Mouse (Mus musculus) retina, postnatal 7 days (tissue): ENCODE data around the gene Cep83.

Experiments
- DNase-seq: peaks from one replicate; pipeline ENCODE4 v3.0.0-alpha.2; 2012; ENCODE audit warnings: low read depth, low spot score

Cep83 gene

DNA sequence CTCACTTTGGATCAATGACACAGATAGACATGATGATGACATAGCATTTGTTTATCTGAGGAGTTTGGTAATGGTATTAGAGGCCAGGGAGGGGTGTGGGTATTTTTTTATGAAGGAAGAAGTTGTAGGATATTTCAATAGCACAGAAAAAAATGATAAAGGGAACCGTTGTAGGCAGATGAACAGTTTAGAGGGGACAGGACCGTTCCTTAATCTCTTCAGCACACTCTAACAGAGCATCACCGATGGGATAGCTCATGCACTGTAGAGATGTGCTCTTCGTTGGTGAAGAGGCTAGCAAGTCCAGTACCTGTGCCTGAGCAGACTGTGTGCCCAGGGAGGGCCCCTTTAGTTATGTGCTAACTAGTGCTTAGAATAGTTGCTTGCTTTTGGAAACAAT is 90.9 kb downstream of the Cep83 start:
- DNase-seq: no peak

DNA sequence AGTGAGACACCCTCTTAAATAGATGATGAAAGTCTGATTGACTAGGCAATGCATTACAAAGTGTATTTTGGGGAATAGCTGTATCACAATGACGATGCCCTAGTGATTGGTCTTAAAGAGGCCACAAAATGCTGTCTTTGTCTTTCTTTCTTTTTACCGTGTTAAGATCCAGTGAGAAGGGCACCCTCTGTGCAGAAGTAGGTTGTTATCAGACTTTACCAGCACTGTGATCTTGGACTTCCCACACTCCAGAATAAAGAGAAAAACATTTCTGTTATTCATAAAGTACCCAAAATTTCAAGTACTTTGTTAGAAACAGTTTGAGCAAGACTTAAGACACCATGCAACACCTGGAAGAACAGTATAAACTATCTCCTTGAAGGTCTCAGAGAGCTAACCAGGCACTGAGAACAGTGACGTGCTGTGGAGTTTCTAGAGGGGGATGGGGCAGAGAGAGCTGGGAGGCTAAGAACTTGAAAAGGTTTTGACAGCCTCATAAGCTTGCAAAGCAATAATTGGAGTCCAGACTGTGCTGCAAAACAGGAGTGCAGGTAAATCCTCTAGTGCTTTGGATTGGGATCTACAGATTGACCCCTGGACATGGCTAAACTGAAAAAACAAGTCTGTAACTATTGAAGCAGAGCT is 92.3 kb downstream of the Cep83 start:
- DNase-seq: no peak

DNA sequence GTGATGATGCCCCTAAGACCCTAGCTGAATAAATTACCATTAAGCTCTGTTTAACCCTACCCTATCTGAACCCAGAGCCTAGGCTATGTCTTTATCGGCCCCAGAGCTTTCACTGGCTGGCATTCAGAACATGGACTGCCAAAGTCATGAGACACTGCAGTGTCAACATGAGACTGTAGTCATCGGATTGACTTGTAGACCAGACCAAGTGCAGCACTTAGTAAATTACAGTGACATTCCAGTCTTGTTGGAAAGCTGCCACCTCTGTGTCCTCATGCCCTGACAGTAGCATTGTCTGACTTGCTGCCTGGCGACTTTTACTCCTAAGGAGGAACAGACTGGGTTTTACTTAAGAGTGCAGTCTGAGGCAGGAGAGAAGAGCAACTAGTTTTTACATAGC is 100.8 kb downstream of the Cep83 start:
- no peak for DNase-seq

DNA sequence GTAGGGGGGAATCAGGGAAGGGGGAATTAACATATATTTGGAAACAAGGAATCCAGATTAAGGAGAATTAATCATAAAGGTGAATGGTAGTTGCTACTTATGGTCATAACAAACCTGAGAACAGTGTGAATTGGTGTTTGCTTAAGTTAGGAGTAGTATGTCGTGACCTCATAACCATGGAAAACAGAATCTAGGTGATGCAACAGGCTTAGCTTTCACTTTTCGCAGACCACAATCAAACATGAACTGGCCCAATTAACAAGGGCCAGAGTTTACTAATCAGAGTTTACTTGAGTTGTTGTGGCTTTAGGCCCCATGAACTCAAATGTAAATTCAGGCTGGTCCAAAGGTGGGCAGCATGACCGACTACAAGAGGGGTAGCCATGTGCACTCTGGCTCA is 105.5 kb downstream of the Cep83 start:
- DNase-seq: no peak

DNA sequence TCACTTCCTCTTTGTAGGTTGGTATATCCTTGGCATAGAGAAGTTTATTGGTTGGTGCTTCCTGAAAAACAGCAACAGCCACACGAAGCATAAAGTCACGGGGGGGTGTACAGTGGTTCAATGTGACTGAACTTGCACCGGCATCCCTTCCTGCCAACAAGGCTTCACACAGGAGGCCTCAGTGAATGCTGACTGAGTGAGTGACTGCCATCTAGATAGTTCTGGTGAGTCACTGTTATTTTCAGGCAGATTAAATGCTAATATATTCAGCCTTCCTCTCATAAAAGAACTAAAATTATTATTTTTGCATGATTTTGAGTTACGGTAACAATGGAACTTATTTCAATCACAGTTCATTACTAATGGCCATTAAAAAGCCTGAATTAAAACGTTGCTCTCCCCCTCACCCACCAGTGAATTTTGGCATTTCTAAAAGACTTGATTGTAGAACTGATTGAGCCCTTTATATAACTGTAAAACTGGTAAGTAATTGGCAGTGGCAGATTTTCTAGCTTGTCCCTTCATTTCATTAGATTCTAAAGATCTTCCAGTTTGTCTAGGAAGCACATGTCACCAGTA is 106.3 kb downstream of the Cep83 start:
- DNase-seq: no peak

DNA sequence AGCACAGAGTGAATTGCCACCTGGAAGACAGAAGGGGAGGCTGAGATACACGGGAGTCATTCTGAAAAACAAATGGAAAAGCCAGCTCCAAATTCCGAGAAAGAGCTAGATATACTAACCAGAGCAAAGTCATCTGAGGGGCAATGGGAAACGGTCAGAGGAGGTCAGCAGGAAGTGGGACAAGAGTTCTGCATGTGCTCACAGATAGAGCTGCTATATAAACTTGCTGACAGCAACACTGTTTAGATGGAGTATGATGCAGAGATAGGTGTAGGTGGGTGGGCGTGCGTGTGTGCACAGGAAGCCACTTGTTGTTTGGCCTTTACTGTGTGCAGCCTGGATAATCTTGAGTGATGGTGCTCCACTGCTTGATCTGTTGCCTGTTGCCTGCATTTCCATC is 109.7 kb downstream of the Cep83 start:
- no peak for DNase-seq

DNA sequence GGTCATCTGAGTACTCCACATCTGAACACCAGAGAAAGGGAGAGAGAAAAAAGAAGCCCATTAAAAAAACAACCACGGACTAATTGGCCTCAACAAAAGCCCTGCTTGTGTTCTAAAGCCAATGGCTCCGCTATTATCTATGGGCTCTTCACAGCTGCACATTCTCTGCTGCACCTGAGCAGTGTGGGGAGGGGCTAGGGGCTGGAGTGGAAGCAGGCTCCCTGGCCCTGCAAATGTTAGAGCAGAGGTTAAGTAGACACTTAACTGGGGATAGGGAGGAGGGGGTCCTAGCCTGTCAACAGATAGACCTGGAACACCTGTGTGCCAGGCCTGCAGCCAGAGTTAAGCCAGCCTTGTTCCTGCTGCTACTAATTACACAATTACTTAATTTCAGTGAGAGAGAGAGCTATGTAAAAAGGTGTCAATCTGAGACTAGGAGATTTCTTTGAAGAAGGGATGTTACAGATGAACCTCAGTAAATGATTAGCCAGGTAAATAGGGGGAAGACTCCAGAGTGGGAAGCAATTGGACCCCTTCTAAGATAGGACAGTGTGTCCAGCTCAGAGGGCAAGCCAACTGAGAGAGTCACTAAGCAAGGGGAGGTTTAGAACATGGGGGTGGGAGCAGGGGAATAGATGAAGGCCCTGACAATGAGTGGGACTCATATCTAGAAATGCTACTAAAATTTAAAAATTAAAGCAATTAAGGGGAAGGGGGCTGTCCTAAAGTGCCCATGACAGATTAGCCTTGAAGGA is 111.2 kb downstream of the Cep83 start:
- no peak for DNase-seq

DNA sequence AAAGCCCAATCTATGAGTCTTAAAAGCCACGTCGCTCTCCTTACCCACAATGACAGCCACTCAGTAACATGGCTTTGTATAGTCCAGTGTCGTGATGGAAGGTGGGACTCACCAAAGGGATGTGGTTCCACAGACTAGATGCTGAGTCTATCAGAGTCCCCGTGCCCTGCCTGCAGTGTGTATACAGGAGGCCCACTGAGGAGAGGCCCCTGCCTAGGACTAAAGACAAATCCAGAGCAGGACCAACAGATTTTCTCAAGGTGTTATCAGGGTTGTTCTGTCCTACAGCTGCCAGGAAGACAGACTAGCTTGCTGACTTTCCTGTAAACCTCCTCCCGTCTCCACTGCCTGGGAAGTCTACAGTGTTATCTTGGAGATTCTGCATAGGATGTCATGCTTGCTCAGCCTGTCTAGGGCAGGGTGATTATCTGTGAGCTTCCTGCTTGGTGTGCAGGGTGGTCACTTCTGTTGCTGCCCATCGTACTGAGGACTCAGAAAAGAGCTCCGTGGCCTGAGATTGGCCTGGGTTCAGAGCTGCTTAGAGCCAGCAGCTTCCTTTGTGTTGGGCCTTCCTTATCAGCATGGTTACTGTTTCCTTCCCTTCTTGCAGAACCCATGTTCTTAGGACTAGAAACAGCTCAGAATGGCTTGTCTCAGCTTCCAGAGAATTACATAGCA is 112.4 kb downstream of the Cep83 start:
- no peak for DNase-seq

DNA sequence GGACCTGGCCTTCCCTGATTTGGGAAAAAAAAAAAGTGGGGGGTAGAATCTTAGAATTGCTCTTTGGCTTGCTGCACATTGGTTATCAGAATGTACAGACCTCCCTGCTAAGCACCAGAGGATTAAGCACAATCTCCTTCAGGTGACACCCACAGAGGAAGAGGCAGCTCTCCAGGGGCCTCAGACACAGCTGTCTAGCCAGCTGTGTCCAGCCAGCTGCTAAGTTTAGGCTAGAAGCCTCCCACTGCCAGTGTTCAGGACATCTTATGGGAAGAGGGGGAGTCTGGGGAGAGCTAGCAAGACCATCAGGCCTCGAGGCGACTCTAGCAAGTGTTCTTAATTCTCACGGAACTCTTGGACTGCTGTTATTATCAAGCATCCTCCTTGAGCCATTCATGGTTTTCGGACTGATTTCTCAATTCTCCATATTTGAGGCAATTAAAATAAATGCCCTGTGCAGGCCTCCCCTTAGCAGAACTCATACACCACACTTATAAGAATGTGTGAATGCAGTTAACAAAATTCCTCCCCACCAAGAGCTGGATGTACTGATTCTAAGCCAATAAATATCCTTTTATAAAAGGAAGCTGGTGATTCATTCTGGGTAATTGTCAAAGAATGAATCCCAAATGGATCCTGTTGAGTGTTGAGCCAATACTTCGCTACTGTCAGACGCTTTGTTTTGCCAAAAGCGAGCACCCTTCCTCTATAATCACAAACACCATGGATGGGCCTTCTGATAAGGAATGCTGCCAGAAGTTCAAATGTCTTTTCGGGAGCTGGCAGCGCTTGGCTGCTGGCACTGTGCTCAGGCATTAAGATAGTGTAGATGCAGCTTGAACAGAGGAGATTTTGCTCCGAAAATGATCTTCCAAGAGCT is 115.8 kb downstream of the Cep83 start:
- no peak for DNase-seq

DNA sequence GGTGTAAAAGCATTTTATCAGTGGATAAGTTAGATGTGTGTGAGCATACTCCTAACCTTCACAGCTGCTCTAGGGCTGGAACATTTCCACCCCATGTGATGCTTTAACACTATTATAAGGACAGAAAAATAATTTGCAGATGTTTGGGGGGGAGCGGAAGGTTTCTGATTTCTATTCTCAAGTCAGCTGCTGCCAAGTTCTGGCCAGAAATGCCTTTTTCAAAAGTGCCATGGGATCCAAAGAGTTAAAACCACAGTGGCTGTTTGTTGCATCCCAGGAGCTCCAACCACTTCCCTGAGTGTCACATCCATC is 116.4 kb downstream of the Cep83 start:
- no peak for DNase-seq

DNA sequence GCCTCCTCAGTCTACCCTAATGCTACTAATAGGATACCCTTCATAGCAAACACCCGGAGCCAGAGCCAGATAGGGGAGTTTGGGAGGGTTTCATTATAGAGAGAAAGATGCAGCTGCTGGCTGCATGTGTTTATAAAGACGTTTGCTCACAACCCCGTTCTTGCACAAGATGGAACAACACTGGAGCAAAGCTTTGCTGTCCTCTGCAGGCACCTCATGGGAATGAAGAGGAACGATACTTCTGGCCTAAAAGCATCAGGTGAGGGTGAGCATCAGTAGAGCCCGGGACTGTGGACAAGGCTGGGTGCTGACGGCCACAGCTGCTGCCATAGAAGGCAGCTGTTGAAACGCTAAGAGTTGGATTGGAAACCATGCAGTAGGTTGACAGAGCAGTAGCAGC is 118.9 kb downstream of the Cep83 start:
- no peak for DNase-seq

DNA sequence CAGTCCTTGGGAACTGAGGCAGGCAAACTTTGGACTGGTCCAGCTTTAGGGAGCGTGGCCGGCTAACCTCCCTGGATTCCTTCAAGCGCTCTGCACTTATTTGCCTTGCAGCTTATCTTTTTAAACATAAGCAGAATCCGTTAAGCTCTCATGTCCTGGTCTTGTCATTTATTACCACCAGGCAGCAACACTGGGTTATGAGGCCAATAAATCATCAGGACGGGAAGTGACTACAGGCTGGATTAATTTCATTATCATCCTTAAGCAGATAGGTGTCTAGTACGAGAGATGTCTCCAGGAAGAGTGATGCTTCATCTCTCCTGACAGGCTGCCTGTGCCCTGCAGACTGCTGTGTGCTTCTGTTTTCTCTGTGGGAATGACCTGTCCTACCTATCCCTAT is 119.8 kb downstream of the Cep83 start:
- DNase-seq: no peak

DNA sequence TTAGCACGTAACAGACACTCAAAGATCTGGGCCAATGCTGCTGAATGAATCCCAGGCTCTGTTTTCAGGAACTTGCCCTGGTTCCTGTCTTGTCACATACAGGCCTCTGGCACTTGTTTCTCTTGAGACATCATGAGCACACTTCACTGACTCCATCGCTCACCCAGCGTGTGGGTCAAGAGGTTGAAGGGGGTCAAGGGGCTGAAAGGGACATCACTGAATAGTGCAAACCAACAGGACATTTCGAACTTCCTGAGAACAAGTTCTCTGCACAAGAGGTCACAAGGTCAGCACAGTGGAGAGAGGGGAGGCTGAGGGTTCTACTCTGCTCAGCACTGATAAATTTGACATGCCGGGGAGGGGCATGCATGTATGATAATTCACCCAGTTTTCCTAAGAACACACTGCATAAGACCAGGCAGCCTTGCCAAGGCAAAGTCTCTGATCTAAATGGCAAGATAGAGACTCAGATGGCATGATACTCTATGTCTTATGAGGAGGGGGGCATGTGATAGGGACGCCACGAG is 121.6 kb downstream of the Cep83 start:
- DNase-seq: no peak

DNA sequence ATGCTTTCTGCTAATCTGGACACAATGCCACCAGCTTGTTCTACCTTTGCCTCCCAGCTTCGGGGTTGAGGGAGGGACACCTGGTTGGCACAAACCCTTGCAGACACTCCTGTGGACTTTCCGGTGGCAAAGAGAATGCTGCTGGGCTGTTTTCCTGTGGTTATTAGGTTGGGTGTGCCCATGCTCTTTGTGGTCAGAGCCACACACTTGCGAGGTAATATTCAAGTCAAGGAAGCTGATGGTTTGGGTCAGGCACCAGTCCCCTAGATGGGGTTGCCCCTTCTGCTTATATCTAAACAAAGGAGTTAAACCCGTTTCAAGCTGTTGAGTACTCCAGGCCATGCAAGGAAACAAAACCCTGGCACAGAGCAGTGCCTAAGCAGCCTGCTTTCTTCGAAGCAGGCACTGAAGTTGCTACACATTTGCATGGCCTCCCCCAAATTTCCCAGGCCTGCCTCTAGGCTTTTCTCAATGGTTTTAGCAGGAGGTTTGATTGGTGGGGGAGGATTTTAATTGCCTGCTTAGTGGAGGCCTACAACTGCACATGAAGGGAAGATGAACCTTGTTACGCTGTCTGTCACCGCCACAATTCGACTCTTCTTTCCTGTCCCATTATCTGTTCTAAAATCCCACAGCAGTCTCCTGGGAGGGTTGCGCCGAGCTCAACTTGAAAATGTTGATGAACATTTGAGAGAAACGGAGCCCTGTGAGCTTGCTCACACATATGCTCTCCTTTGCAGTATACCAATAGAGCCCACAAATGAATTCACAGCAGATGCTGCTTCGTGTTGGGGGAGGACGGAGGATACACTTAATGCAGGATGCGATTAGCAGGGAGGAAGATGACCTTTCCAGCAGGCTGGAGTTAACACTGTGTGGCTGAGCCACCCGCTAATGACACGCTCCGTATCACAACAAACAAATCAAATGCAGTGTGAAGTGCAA is 123.7 kb downstream of the Cep83 start:
- no peak for DNase-seq

DNA sequence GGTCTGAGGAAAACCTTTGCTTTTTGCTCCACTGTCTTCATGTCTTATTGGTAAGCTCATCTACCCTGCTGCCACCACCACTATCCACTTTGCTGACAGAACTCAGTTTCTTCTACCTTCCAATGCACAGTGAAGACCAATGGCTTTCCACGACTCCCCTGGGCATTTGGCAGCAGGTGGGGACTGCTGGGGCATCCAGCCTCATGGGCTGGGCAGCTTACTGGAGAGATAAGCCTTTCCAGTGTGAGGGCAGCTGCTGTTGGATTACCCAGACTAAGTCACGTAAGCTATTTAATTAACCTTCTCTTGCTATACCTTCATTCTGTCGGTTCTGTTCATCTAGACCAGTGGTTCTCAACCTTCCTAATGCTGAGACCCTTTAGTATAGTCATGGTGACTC is 129.7 kb downstream of the Cep83 start:
- no peak for DNase-seq

DNA sequence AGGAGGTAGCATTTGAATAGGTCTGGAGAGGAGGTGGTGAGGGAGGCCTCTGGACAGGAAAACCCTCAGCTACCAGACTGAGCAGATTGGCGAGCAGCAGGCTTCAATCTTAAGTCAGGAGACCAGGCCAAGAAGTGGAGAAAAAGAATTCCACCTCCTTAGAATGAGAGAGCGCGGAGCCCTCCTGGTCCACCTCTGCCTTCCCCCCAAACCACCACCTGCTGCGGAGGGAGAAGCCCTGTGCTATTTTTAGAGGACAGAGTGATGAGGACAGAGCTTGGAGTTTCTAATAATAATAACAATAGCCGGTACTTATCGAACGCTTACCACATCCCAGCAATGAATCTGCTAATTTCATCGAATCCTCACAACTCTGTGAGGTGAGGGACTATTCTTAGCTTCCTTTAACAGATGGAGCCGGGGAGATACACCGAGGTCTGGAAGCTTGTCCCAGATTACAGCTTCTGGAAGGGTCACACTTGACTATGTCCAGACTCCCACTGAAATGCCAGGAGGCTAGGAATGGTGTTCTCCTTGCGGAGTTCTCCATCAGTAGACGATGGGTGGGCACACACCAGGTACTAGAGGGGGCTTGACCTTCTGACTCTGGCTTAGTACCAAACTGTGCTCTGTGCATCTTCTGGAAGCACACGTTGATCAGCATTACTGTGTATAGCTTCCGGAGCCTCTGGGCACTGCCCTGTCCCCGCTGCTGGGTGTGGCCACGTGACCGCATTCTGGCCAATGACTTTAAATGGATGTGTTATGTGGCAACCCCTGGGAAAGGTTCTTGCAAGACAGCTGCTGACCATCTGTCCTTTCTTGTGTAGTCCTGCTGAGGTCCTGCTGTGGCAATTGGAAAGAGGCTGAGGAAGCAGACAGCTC is 130.6 kb downstream of the Cep83 start:
- DNase-seq: no peak

DNA sequence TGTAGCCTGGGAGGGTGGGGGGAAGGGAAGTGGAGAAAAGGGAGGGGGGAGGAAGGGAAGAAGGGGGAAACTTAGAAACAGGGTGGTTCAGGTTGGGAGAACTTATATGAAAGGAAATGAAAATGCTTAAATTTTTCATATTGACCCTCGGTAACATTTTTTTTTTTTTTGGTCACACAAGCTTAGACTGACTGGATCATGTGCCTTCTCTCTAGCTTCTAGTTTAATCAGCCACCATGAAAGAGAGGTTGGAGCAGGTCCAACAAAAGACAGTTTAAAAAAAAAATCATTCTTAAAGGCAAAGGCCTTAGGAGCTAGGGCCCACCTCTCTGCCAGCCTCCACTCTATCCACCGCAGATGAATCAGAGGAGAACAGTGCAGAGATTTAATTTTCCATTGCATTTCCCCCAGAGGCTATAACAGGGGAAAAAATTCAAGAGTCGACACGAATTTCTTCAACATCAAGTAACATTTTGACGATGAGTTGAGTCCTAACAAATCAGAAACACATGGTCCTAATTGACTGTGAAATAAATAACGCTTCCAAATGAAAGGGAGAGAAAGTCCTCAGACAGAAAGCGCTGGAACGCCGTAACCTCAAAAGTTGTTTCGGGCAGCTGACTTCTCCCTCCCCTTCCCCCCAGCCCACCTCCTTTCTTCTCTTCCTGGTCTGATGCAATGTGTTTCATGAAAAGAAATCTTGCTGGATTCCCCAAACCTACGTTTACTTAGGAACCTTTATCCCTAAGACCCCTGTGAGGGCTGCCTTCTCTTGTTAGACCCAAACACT is 135.7 kb downstream of the Cep83 start:
- no peak for DNase-seq

DNA sequence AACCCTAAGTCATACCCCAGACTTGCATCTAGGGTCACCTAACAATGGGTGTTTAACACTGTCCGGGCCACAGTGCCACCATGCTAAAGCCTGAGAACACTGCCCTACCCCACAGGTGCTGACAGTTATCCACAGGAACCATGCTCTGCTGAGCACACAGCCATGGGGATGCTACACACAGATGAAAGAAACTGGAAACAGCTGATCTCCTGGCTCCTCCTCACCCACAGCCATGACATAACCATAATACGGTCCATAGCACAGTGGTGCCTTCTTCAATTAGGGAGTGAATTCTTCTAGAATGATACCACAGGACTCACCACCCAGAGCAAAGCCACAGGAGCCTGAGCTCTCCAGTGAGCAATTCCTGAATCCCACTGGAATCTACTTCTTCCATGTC is 137.5 kb downstream of the Cep83 start:
- DNase-seq: no peak

DNA sequence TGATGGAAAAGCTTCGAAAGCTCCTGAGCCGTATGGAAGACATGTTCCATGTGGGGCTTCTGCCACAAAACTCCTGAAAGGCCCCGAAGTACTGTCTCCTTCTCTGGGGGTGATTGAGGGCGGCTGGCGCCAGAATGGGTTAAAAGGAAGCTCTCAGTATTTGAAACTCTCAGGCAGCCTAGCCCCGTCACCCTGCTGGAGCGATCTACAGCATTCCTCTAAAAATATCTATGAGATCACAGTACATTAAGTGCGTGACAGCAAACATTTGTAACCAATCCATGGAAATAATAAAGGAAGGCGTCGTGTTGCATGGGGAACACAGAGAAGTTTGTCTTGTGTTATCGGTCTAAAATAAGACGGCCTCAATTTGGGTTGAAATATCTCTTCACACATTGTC is 138.0 kb downstream of the Cep83 start:
- no peak for DNase-seq
